Mouse (Mus musculus): Measurements from ENCODE around the gene Sall1. TPM values are rescaled to one million over a fixed set of nuclear protein-coding genes. Genes with fewer than 3 reads are reported as not detected.
A peak's percentile ranks its signal among the peaks of the same experiment; 100 is the strongest.

The Sall1 gene
- polyA plus RNA-seq, 1 experiment from 2014 or later: 16.2 TPM

DNA sequence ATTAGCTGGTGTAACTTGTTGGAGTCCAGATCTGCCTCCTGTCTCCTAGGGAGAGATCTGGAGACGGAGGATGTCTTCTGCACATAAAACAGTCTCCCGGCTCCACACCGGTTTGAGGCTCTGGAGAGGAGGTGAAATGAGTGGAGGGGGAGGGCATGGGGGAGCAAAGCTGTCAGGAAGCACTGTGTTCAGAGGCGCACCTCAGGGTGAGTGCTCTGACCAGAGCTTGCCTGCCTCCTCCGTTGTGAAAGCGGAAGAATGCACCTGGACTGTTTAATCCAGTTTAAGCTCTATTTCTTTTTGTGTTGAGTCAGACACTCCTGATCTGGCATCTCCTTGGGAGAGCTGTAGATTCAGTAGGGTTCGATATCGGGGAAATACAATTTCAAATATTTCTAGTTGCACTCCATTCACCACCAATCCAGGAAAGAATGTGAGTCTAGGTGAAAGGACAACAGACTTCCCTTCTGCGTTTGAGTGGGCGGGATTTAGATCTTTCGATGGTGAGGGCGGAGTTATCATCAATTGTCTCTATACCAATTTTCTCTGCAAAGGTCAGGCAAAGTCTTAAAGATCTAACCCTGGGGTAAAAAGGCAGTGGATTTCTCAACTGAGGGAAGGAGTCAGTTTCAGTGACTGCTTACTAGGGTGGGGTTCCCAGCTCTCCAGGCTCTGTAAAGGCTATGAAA lies 31.8 kb downstream of the Sall1 start:
- no peak overlapping the region for H3K9ac ChIP-seq (replicated peaks)
- no peak overlapping the region for H3K4me2 ChIP-seq (replicated peaks)
- H3K27me3 ChIP-seq: peaks cover 26% of the 10 kb centered on the region
- H3K4me3 ChIP-seq: no peak overlapping the region
- H3K36me3 ChIP-seq: no peaks in the 10 kb centered on the region
- 19% methylated on average over 12 of the region's 12 CpGs for WGBS
- no peak overlapping the region for H3K27ac ChIP-seq (replicated peaks)
- H3K9me3 ChIP-seq: no peaks in the 10 kb centered on the region
- no peak for ATAC-seq (ENCODE audit: low FRiP score, low read depth)
- peaks cover 16% of the 10 kb centered on the region for H3K4me1 ChIP-seq

DNA sequence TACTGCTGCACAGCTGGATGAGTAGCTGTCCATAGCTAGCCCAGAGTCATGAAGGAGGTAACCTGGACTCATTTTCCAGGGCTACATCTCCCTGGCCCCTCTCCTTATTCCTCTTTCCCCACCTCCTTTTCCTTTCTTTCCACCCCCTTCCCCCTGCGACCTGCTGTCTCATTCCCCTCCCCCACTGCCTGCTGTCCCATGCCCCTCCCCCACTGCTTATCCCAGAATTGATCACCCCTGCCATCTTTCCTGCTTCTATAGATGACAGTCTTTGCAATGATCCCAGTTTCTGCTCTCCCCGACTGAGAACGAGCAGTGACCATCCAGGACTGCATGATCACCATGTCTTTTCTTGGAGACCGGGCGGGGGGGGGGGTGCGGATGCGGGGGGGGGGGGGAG lies 35.2 kb downstream of the Sall1 start:
- 16% methylated on average over 7 of the region's 7 CpGs for WGBS
- no peak for ATAC-seq (ENCODE audit: low FRiP score, low read depth)
- peaks cover 36% of the 10 kb centered on the region for H3K4me1 ChIP-seq
- no peak overlapping the region for H3K27ac ChIP-seq (replicated peaks)
- H3K9ac ChIP-seq (replicated peaks): no peak overlapping the region
- no peaks in the 10 kb centered on the region for H3K36me3 ChIP-seq
- no peak overlapping the region for H3K4me2 ChIP-seq (replicated peaks)
- no peak overlapping the region for H3K4me3 ChIP-seq
- no peaks in the 10 kb centered on the region for H3K9me3 ChIP-seq
- peaks cover 28% of the 10 kb centered on the region for H3K27me3 ChIP-seq

GRCm38 (mm10) chr8:89007114-89007513 lies 36.8 kb downstream of the Sall1 start:
- Histone ChIP-seq H3K4me3 (peak overlapping the region; percentile 50), H3K27ac (replicated peaks) (peak overlapping the region; percentile 63)
- 0% methylated on average over 8 of the region's 8 CpGs for WGBS

DNA sequence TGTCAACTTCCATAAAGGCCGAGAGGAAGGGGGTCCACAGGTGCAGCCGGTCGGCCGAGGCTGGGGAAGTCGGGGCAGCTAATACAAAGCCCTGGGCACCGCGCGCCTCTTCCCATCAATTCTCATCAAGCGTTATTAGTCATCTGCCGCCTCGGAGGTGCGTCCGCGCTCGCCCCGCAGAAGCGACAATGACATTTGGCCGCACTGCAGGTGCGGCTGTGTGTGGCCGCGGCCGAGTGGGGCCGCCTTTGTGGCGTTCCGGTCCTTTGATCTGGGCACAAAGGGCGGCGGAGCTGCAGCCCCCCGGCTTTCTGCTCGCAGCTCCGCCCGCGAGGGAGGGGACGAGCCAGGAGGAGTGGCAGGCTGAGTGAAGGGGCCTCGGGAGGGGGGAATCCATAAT lies 37.5 kb downstream of the Sall1 start:
- Histone ChIP-seq H3K27me3 (peaks cover 37% of the 10 kb centered on the region), H3K4me1 (peaks cover 42% of the 10 kb centered on the region), H3K4me3 (peak overlapping the region; percentile 50), H3K36me3 (no peaks in the 10 kb centered on the region), H3K9ac (replicated peaks) (peak overlapping the region; percentile 50), H3K4me2 (replicated peaks) (peak overlapping the region; percentile 87), H3K9me3 (no peaks in the 10 kb centered on the region), H3K27ac (replicated peaks) (peak overlapping the region; percentile 63)
- peak; percentile 68 for ATAC-seq (ENCODE audit: low FRiP score, low read depth)
- under 1% methylated on average over 34 of the region's 34 CpGs for WGBS

More at GRCm38 (mm10) chr8:89007114-89007513, 36.8 kb downstream of the Sall1 start:
- Histone ChIP-seq H3K4me1 (peaks cover 42% of the 10 kb centered on the region), H3K36me3 (no peaks in the 10 kb centered on the region), H3K27me3 (peaks cover 33% of the 10 kb centered on the region), H3K9me3 (no peaks in the 10 kb centered on the region), H3K4me2 (replicated peaks) (peak overlapping the region; percentile 87), H3K9ac (replicated peaks) (peak overlapping the region; percentile 50; the same call in 1 of the 2 replicates)
- peak; percentile 53; the same call in 1 of the 2 replicates for ATAC-seq (ENCODE audit: low FRiP score, low read depth)

GRCm38 (mm10) chr8:89005797-89006196 lies 38.2 kb downstream of the Sall1 start:
- 35% methylated on average over 11 of the region's 11 CpGs for WGBS
- no peak for ATAC-seq (ENCODE audit: low FRiP score, low read depth)

DNA sequence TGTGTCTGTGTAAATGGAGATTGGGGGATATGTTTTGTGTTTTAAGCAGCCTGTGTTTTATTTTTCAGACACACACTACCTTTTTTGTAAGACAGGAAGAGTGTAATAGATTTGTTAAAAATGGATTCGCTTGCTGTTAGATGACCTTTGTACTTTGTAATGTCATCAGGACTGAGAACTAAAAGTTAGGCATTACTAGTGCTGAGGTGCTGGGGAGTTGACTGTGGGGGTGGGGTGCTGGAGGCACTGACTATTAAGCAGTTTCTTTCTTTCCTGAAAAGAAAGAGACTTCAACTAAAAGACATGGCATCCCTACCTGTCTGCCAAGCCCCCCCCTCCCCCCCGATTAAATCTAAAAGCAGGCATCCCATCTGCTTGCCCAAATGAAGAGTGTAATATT lies 39.9 kb downstream of the Sall1 start:
- Histone ChIP-seq H3K4me2 (replicated peaks) (no peak overlapping the region), H3K9ac (replicated peaks) (no peak overlapping the region), H3K36me3 (no peaks in the 10 kb centered on the region), H3K27ac (replicated peaks) (no peak overlapping the region), H3K27me3 (peaks cover 48% of the 10 kb centered on the region), H3K4me3 (no peak overlapping the region), H3K4me1 (peaks cover 42% of the 10 kb centered on the region), H3K9me3 (no peaks in the 10 kb centered on the region)
- ATAC-seq (ENCODE audit: low FRiP score, low read depth): no peak
- WGBS: 14% methylated on average over 2 of the region's 2 CpGs

More at GRCm38 (mm10) chr8:89005797-89006196, 38.2 kb downstream of the Sall1 start:
- Histone ChIP-seq H3K4me1 (peaks cover 42% of the 10 kb centered on the region), H3K9ac (replicated peaks) (no peak overlapping the region), H3K4me3 (peak overlapping the region; percentile 50), H3K36me3 (no peaks in the 10 kb centered on the region), H3K4me2 (replicated peaks) (peak overlapping the region; percentile 87), H3K9me3 (no peaks in the 10 kb centered on the region), H3K27ac (replicated peaks) (no peak overlapping the region), H3K27me3 (peaks cover 41% of the 10 kb centered on the region)

DNA sequence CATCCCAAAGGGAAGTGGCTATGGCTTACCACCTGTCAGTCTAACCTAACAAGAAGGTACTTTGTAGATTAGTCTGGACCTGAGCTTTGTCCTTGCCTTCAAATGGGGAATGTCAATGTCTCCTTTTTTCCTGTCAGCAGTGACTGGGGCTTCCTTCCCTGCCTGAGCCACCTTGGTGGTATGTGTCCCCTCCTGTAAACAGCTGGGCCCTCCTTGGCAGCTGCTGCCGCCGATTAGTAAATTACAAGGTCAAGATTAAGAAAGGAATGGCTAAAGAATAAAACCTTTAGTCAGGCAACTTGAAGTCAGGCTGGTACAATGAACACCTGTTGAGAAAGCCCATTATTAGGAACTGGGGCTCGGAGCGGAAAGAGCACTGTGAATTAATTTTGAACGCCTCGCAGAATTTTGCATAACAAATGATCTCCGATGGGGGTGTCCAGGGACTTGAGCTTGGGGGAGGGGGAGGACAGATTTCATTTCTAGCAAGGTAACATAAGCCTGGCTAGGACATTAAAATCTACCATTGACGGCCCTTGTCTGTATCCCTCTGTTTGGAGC lies 40.5 kb downstream of the Sall1 start:
- Histone ChIP-seq H3K9me3 (no peaks in the 10 kb centered on the region), H3K4me2 (replicated peaks) (no peak overlapping the region), H3K4me1 (peaks cover 37% of the 10 kb centered on the region), H3K4me3 (no peak overlapping the region), H3K36me3 (no peaks in the 10 kb centered on the region), H3K9ac (replicated peaks) (no peak overlapping the region), H3K27me3 (peaks cover 49% of the 10 kb centered on the region), H3K27ac (replicated peaks) (no peak overlapping the region)
- no peak for ATAC-seq (ENCODE audit: low FRiP score, low read depth)
- 7% methylated on average over 8 of the region's 8 CpGs for WGBS

DNA sequence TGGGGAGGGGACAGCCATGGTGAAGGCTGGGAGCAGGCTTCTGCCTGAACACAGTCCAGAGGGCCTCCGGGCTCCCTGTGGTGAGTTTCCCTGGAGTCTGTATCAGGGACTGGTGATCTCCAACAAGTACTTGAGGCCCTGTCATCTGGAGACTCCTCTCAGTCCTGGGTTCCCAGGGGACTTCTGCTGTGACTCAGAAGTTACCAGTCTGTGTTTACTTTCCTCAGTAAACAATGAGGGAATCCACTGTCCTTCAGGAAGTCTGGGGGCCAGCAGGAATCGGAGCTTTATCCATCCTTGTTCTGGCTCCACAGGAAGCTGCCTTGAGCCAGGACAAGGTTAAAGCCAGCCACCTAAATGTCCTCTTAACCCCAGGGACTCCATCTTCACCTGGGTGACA lies 41.8 kb downstream of the Sall1 start:
- no peak overlapping the region for H3K4me2 ChIP-seq (replicated peaks)
- H3K27ac ChIP-seq (replicated peaks): no peak overlapping the region

GRCm38 (mm10) chr8:88997276-88997675 lies 46.7 kb downstream of the Sall1 start:
- H3K27ac ChIP-seq (replicated peaks): no peak overlapping the region
- WGBS: 93% methylated on average over 2 of the region's 2 CpGs
- H3K4me3 ChIP-seq: no peak overlapping the region
- H3K27me3 ChIP-seq: peaks cover 35% of the 10 kb centered on the region
- H3K4me1 ChIP-seq: no peaks in the 10 kb centered on the region
- no peak overlapping the region for H3K9ac ChIP-seq (replicated peaks)
- H3K9me3 ChIP-seq: no peaks in the 10 kb centered on the region
- ATAC-seq (ENCODE audit: low FRiP score, low read depth): no peak
- no peaks in the 10 kb centered on the region for H3K36me3 ChIP-seq
- H3K4me2 ChIP-seq (replicated peaks): no peak overlapping the region

More for the DNA sequence above, 41.8 kb downstream of the Sall1 start:
- H3K9ac ChIP-seq (replicated peaks): no peak overlapping the region
- no peak overlapping the region for H3K4me3 ChIP-seq
- H3K36me3 ChIP-seq: no peaks in the 10 kb centered on the region
- 67% methylated on average over 2 of the region's 2 CpGs for WGBS
- ATAC-seq (ENCODE audit: low FRiP score, low read depth): no peak
- no peaks in the 10 kb centered on the region for H3K9me3 ChIP-seq
- peaks cover 25% of the 10 kb centered on the region for H3K4me1 ChIP-seq
- peaks cover 40% of the 10 kb centered on the region for H3K27me3 ChIP-seq

DNA sequence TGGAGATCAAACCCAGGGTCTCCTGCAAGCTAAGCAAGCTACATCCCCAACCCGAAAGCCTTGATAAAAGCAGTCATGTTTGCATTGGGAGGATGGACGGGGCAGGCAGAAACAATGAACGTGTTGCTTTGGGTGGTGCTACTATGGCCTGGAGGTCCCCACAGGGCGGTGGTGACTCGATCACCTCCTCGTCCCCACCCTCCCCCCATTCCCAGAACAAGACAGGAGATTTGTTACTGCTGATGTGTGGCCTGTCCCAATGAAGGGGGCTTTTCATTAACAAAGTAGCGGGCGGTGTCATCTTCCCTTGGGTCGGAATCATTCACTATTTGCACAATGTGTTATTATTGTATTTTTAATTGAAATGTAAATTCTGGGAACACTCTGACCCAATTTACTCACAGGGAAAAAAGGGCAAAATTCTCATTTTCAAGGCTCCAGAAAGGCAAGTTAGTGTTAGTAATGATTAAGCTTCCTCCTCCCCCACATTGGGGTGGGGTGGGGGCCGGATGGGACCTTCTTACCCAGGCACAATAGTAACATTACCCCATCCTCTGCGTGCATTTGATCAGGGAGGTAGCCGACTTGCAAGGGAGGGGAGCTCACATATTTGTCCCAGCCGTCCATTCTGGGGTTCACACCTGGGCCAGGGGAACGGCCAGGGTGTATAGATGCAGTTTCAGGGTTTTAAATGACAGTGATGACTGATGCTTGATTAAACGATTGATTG lies 52.0 kb downstream of the Sall1 start:
- Histone ChIP-seq H3K4me1 (peaks cover 2% of the 10 kb centered on the region; the same call in 1 of the 2 replicates), H3K27me3 (peaks cover 19% of the 10 kb centered on the region), H3K4me3 (no peak overlapping the region), H3K36me3 (no peaks in the 10 kb centered on the region), H3K9me3 (no peaks in the 10 kb centered on the region), H3K4me2 (replicated peaks) (no peak overlapping the region), H3K9ac (replicated peaks) (no peak overlapping the region), H3K27ac (replicated peaks) (no peak overlapping the region)
- WGBS: 63% methylated on average over 15 of the region's 15 CpGs
- no peak for ATAC-seq (ENCODE audit: low FRiP score, low read depth)

DNA sequence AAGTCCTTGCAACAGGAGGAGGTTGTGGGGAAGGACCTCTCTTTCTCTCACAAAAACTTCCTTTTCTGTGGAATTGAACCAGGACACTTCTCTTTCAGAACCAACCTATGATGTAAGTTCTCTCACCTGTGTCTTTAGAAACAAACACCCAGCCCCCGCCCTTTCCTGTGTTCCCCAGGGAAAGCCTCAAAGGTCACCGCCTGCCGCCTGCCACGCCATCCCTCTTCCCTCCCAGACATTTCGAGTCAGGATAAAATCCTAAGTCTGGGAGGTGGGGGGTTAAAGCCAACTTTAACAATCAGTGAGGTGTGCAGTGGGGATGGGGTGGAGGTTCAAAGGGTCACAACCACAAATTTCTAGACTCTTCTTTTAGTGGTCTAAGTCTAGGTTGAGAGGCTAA lies 52.8 kb downstream of the Sall1 start:
- H3K36me3 ChIP-seq: no peaks in the 10 kb centered on the region
- no peak overlapping the region for H3K4me2 ChIP-seq (replicated peaks)
- 66% methylated on average over 5 of the region's 5 CpGs for WGBS
- H3K9ac ChIP-seq (replicated peaks): no peak overlapping the region
- H3K9me3 ChIP-seq: no peaks in the 10 kb centered on the region
- no peak for ATAC-seq (ENCODE audit: low FRiP score, low read depth)
- H3K4me1 ChIP-seq: peaks cover 2% of the 10 kb centered on the region; the same call in 1 of the 2 replicates
- no peak overlapping the region for H3K27ac ChIP-seq (replicated peaks)
- peaks cover 26% of the 10 kb centered on the region for H3K27me3 ChIP-seq
- no peak overlapping the region for H3K4me3 ChIP-seq

- 76% methylated on average over 3 of the region's 3 CpGs for WGBS
- H3K9ac ChIP-seq (replicated peaks): no peak overlapping the region
- no peak for ATAC-seq (ENCODE audit: low FRiP score, low read depth)
Measured at GRCm38 (mm10) chr8:88989002-88989401, 55.0 kb downstream of the Sall1 start.

More at GRCm38 (mm10) chr8:88989002-88989401, 55.0 kb downstream of the Sall1 start:
- H3K36me3 ChIP-seq: no peaks in the 10 kb centered on the region
- no peak overlapping the region for H3K4me2 ChIP-seq (replicated peaks)
- H3K27me3 ChIP-seq: peaks cover 30% of the 10 kb centered on the region
- H3K9me3 ChIP-seq: no peaks in the 10 kb centered on the region
- H3K4me3 ChIP-seq: no peak overlapping the region
- no peak overlapping the region for H3K27ac ChIP-seq (replicated peaks)
- H3K4me1 ChIP-seq: peaks cover 2% of the 10 kb centered on the region; the same call in 1 of the 2 replicates

Data from midbrain, embryonic 12.5 days (tissue).